Mouse (Mus musculus): ENCODE data around the gene Tln2. TPM values are rescaled to one million over a fixed set of nuclear protein-coding genes. Genes with fewer than 3 reads are reported as not detected.
A peak's percentile ranks its signal among the peaks of the same experiment; 100 is the strongest.

Tln2 gene
- total RNA-seq, 1 experiment: 20.2 TPM

DNA sequence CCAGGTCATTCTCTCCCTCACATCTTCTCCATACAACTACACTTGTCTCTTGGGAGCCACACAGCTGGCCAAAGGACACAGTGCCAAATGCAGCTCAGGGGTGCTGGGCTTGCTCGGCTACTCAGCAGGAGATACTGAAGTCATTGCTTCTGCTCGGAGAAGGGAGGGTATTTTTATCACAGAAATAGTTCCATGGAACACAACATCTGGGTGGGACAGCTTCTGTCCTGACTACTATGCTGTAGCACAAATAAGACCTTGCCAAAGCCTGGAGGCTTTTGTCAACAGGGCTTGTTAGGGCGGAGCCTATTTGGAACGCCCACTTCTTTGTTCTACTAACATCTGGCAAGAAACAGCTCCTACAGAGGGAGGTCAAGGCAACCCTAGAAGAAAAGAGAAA, 10.2 kb downstream of the Tln2 start:
- in situ Hi-C loops (cut with MboI; ENCODE audit: low sequenced_read_pairs in 2 of 2, unreplicated experiment in 2 of 2): no loop called here
- DNase-seq (ENCODE audit: low read depth, low spot score): peak; percentile 81

DNA sequence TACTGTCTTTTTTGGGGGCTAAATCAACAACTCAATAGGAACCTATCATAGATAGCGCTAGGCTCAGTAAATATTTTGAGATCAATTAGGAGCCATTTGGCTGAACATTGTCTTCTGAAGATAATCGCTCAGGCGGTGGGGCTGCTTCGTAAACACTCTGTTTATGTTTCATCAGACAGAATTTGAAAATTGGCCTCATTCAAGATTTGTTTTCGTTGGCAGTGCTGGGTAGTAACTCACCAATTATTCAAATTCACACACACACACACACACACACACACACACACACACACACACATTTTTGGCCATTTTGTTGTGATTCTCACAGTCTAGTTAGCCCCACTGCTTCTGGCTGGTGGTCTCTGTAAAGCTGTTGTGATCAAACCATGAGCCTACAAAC, 12.9 kb downstream of the Tln2 start:
- Histone ChIP-seq H3K36me3 (ENCODE audit: control insufficient read depth, insufficient read depth, low read length, poor library complexity, severe bottlenecking) (no peaks in the 10 kb centered on the region), H3K4me1 (ENCODE audit: control insufficient read depth in 2 of 2, insufficient read depth in 2 of 2, low read length in 2 of 2, poor library complexity in 1 of 2) (peaks cover 12 to 13% of the 10 kb centered on the region in 2 experiments), H3K9me3 (ENCODE audit: control insufficient read depth, insufficient read depth, low read depth, low read length) (no peaks in the 10 kb centered on the region), H3K4me3 (ENCODE audit: insufficient read depth in 1 of 2, low read depth in 1 of 2, low read length in 2 of 2, poor library complexity in 1 of 2, severe bottlenecking in 1 of 2) (no peak overlapping the region), H3K27ac (ENCODE audit: insufficient read depth, low read depth, low read length, poor library complexity, severe bottlenecking) (no peak overlapping the region), H3K9ac (ENCODE audit: insufficient read depth, low read depth, low read length, poor library complexity, severe bottlenecking) (no peak overlapping the region)
- in situ Hi-C loops (cut with MboI; ENCODE audit: low sequenced_read_pairs in 2 of 2, unreplicated experiment in 2 of 2): no loop called here
- DNase-seq (ENCODE audit: low read depth, low spot score): no peak
- TF ChIP-seq MAFK (IDR thresholded peaks at IDR 0.05; ENCODE audit: insufficient read depth, low read depth, low read length) (no peak), CHD2 (IDR thresholded peaks at IDR 0.05; ENCODE audit: low read depth, low read length) (no peak), ZNF384 (IDR thresholded peaks at IDR 0.05; ENCODE audit: low read depth, low read length) (no peak), HCFC1 (IDR thresholded peaks at IDR 0.05; ENCODE audit: borderline replicate concordance, insufficient read depth, low read length) (no peak), ZC3H11A (IDR thresholded peaks at IDR 0.05; ENCODE audit: borderline replicate concordance, low read depth, low read length) (no peak)

More for the DNA sequence above, 10.2 kb downstream of the Tln2 start:
- H3K9ac ChIP-seq (ENCODE audit: insufficient read depth, low read depth, low read length, poor library complexity, severe bottlenecking): no peak overlapping the region
- H3K27ac ChIP-seq (ENCODE audit: insufficient read depth, low read depth, low read length, poor library complexity, severe bottlenecking): peak overlapping the region; percentile 72
- no peaks in the 10 kb centered on the region for H3K9me3 ChIP-seq (ENCODE audit: control insufficient read depth, insufficient read depth, low read depth, low read length)
- H3K4me1 ChIP-seq (ENCODE audit: control insufficient read depth in 2 of 2, insufficient read depth in 2 of 2, low read length in 2 of 2, poor library complexity in 1 of 2): peaks cover 12 to 13% of the 10 kb centered on the region in 2 experiments
- H3K36me3 ChIP-seq (ENCODE audit: control insufficient read depth, insufficient read depth, low read length, poor library complexity, severe bottlenecking): no peaks in the 10 kb centered on the region; the same call in 1 of the 2 replicates
- H3K4me3 ChIP-seq (ENCODE audit: insufficient read depth in 1 of 2, low read depth in 1 of 2, low read length in 2 of 2, poor library complexity in 1 of 2, severe bottlenecking in 1 of 2): peak overlapping the region in 1 of 2 experiments; percentile 26; a peak in 1 of 4 replicates
- no peak for TF ChIP-seq CHD2 (IDR thresholded peaks at IDR 0.05; ENCODE audit: low read depth, low read length)
- no peak for TF ChIP-seq ZNF384 (IDR thresholded peaks at IDR 0.05; ENCODE audit: low read depth, low read length)
- TF ChIP-seq MAFK (IDR thresholded peaks at IDR 0.05; ENCODE audit: insufficient read depth, low read depth, low read length): no peak

GRCm38 (mm10) chr9:67545794-67546193, 13.7 kb downstream of the Tln2 start:
- Histone ChIP-seq H3K27ac (ENCODE audit: insufficient read depth, low read depth, low read length, poor library complexity, severe bottlenecking) (no peak overlapping the region), H3K4me1 (ENCODE audit: control insufficient read depth in 2 of 2, insufficient read depth in 2 of 2, low read length in 2 of 2, poor library complexity in 1 of 2) (peaks cover 12 to 13% of the 10 kb centered on the region in 2 experiments), H3K36me3 (ENCODE audit: control insufficient read depth, insufficient read depth, low read length, poor library complexity, severe bottlenecking) (no peaks in the 10 kb centered on the region), H3K4me3 (ENCODE audit: insufficient read depth in 1 of 2, low read depth in 1 of 2, low read length in 2 of 2, poor library complexity in 1 of 2, severe bottlenecking in 1 of 2) (no peak overlapping the region), H3K9ac (ENCODE audit: insufficient read depth, low read depth, low read length, poor library complexity, severe bottlenecking) (no peak overlapping the region), H3K9me3 (ENCODE audit: control insufficient read depth, insufficient read depth, low read depth, low read length) (no peaks in the 10 kb centered on the region)
- no peak for DNase-seq (ENCODE audit: low read depth, low spot score)
- in situ Hi-C loops (cut with MboI; ENCODE audit: low sequenced_read_pairs in 2 of 2, unreplicated experiment in 2 of 2): no loop called here
- TF ChIP-seq ZC3H11A (IDR thresholded peaks at IDR 0.05; ENCODE audit: borderline replicate concordance, low read depth, low read length): no peak

DNA sequence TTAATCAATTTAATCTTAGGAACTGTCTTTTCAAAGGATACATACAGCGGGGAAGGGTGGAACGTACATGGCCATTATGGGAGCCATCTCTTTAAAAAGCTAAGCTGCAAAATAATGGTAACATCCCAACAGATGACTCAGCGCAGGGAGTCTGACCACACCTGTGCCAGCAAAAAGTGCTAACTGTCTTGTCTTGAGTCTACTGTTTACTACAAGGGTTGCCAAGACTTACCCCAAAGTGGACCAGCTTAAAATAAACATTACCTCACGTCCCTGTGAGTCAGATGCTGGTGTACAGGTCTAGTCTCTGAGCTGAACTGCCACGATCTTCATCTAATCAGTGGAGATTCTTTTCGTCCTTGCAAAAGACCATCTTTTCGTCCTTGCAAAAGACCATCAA, 14.7 kb downstream of the Tln2 start:
- Histone ChIP-seq H3K4me1 (ENCODE audit: control insufficient read depth in 2 of 2, insufficient read depth in 2 of 2, low read length in 2 of 2, poor library complexity in 1 of 2) (peaks cover 12 to 15% of the 10 kb centered on the region in 2 experiments), H3K27ac (ENCODE audit: insufficient read depth, low read depth, low read length, poor library complexity, severe bottlenecking) (no peak overlapping the region), H3K36me3 (ENCODE audit: control insufficient read depth, insufficient read depth, low read length, poor library complexity, severe bottlenecking) (no peaks in the 10 kb centered on the region), H3K4me3 (ENCODE audit: insufficient read depth in 1 of 2, low read depth in 1 of 2, low read length in 2 of 2, poor library complexity in 1 of 2, severe bottlenecking in 1 of 2) (no peak overlapping the region), H3K9me3 (ENCODE audit: control insufficient read depth, insufficient read depth, low read depth, low read length) (no peaks in the 10 kb centered on the region), H3K9ac (ENCODE audit: insufficient read depth, low read depth, low read length, poor library complexity, severe bottlenecking) (no peak overlapping the region)
- no peak for DNase-seq (ENCODE audit: low read depth, low spot score)
- TF ChIP-seq CHD2 (IDR thresholded peaks at IDR 0.05; ENCODE audit: low read depth, low read length) (no peak), HCFC1 (IDR thresholded peaks at IDR 0.05; ENCODE audit: borderline replicate concordance, insufficient read depth, low read length) (no peak), MAFK (IDR thresholded peaks at IDR 0.05; ENCODE audit: insufficient read depth, low read depth, low read length) (0 out of 2 replicates have a peak, but pooled peaks have one; percentile 37)
- in situ Hi-C loops (cut with MboI; ENCODE audit: low sequenced_read_pairs in 2 of 2, unreplicated experiment in 2 of 2): no loop called here

DNA sequence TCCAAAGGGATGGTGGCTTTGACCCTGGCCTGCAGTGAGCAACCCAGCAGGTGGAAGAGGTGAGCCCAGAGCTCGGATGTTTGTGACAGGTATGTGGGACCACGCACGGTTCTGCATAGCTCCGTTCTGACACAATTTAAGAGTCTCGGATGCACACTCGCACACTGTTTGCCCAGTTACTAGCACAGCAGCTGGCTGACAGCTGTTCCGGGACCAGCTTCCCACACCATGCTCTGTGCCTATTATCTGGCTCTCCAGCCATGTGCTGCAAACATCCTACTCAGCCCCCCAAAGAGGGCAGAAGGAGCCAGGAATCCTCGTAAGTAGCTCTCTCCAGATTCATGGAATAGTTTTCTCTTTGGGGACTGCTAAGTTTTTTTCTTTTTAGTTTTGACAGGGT, 17.6 kb downstream of the Tln2 start:
- DNase-seq (ENCODE audit: low read depth, low spot score): no peak
- in situ Hi-C loops (cut with MboI; ENCODE audit: low sequenced_read_pairs in 2 of 2, unreplicated experiment in 2 of 2): no loop called here
- no peak for TF ChIP-seq CHD2 (IDR thresholded peaks at IDR 0.05; ENCODE audit: low read depth, low read length)
- no peak for TF ChIP-seq ZNF384 (IDR thresholded peaks at IDR 0.05; ENCODE audit: low read depth, low read length)
- no peak for TF ChIP-seq ZC3H11A (IDR thresholded peaks at IDR 0.05; ENCODE audit: borderline replicate concordance, low read depth, low read length)
- TF ChIP-seq MAFK (IDR thresholded peaks at IDR 0.05; ENCODE audit: insufficient read depth, low read depth, low read length): no peak
- TF ChIP-seq HCFC1 (IDR thresholded peaks at IDR 0.05; ENCODE audit: borderline replicate concordance, insufficient read depth, low read length): no peak
- peaks cover 1 to 11% of the 10 kb centered on the region in 2 experiments; a peak in 2 of 4 replicates for H3K4me1 ChIP-seq (ENCODE audit: control insufficient read depth in 2 of 2, insufficient read depth in 2 of 2, low read length in 2 of 2, poor library complexity in 1 of 2)
- no peak overlapping the region for H3K4me3 ChIP-seq (ENCODE audit: insufficient read depth in 1 of 2, low read depth in 1 of 2, low read length in 2 of 2, poor library complexity in 1 of 2, severe bottlenecking in 1 of 2)
- no peaks in the 10 kb centered on the region for H3K9me3 ChIP-seq (ENCODE audit: control insufficient read depth, insufficient read depth, low read depth, low read length)
- no peak overlapping the region for H3K9ac ChIP-seq (ENCODE audit: insufficient read depth, low read depth, low read length, poor library complexity, severe bottlenecking)
- H3K27ac ChIP-seq (ENCODE audit: insufficient read depth, low read depth, low read length, poor library complexity, severe bottlenecking): no peak overlapping the region
- no peaks in the 10 kb centered on the region for H3K36me3 ChIP-seq (ENCODE audit: control insufficient read depth, insufficient read depth, low read length, poor library complexity, severe bottlenecking)

All from ES-E14 (cell line).